Mouse (Mus musculus): ENCODE results near the gene Gatd1.
"Not testable (repeated sequence)": the region's sequence is repeated elsewhere in the genome, so short reads cannot be mapped to it uniquely, and the experiment has no call there.

Gene Gatd1

DNA sequence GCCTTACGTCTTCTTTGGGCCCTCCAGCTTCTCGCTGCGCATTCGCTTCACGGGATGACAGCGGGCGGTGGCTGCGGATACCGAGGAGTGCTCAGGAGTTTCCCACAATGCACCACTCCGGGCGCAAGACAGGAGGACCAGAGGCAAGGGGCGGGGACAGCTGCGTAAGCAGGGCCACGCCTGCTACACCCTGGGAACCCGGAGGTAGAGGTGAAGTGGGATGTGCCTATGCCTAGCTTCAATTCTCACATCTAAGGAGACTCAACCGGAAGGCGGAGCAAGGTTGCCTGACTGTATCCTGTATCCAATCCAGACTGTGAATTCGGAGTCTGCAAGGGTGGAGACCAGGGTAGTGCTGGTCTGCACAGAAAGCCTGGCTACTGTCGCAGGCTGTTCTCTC is 15.4 kb upstream of the Gatd1 start, which contains the start of gene Cend1:
TSS of gene Cend1 (minus strand) at position 182 of the 400 bp plus-strand sequence.
- no peak for DNase-seq (ENCODE audit: low read depth, low spot score)

DNA sequence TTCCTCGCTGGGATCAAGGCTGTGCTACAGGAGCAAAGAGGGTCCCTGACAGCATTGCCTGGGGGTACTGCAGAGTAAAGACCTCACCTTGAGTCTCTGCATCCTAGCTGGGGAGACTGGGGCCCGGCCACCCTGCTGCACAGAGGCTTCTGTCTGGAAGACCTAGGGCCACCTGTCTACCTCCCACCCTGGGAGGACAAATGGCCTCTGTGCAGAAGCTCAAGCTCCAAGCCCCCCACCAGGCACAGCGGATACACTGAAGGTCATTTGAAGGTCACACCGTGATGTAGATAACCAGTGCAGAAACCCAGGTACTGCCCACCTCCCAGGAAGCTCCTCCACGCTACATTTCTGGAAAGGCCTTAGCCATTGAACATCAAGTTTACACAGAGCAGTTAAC is 14.8 kb upstream of the Gatd1 start:
- DNase-seq (ENCODE audit: low read depth, low spot score) = no peak

DNA sequence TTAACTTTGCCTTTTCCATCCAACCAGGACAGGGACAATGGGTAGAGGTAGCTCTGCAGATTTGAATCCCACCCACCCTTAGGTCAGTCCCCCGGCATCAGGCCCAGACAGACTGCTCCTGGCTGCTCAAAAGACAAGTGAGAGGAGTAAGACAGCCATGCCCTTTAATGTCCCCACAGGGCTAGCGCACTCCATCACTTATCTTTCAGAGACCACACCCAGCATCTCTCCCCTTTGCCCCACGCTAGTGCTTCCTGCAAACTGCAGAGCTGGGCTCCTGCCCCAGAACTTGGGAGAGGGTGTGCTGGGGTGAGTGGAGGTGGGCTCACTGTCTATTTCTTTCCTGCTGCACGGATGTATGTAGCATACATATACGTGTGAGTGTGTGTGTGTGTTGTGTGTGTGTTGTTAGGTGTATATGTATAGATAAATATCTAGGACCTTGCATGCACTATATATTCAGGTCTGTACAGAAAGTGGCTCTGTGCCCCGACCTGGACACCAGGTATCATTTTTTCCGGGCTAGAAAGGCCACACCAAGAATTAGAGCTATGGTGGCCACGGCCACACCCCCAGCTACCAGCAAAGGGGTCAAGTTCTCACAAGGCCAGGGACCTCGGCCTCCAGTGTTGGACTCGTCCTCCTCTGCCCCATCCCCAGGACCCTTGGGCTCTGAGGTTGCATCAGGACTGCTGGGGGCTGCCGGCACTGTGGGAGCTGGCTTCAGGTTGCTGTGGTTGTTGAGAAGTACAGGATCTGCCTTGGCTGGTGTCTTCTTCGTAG is 13.2 kb upstream of the Gatd1 start:
- DNase-seq (ENCODE audit: low read depth, low spot score) = no peak

DNA sequence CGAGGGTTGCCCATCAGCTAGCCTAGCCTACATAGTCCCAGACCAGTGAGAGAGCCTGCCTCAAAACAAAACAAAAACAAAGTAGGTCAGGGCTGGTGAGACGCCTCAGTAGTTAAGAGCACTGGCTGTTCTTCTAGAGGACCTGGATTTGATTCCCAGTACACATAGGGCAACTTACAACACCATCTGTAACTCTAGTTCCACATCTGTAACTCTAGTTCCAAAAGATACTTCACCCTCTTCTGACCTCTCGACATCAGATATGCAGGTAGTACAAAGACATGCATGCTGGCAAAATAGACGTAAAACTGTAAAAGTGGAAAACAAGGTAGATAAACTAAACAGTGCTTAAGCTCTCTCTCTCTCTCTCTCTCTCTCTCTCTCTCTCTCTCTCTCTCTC is 9.9 kb upstream of the Gatd1 start:
- no peak for DNase-seq (ENCODE audit: low read depth, low spot score)

DNA sequence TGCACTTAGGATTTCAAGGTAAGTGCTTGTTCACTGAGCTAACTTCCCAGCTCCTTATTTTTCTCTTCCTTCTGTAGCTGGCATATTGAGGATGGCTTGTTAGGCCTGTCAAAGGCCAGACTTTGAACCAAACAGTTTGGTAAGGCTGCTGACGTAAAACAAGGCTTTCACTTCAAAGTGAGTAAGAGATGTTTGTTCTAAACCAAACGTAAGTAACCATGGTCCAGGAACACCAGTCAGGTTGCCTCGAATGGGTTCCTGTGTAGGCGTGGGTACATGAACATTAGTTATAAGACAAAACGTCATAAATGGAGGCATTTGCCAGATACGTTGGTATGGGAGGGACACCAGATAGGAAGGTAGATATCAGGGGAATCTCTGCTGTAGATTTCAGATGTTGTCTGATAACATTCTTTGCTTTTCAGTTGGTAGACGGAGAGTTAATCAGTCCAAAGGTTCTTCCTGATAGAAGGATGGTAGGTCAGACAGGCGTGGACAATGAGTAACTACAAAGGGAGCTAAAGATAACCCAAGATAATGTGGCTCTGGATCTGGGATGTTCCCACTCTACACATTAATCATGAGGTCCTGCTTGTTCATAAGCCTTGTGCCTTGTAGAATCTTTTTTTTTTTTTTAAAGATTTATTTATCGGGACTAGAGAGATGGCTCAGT is 6.2 kb upstream of the Gatd1 start:
- no peak for DNase-seq (ENCODE audit: low read depth, low spot score)

DNA sequence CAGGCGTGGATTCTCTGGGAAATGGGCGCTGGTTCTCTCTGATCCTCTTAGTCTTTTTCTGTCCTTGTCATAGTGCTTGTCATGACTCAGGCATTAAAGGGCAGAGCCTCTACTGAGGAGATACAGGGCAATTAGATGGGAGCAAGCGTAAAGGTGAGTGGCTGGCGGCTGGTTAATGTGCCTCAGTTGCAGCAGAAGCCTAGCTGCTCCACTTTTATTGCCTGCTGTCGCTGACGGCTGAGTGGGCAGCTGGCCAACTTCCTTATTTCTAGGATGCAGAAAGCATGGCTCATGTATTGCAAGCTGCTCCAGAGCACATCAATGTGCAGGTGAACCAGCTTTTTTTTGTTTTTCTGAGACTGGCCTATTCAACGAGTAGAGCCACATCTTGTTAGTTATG is 5.0 kb upstream of the Gatd1 start:
- peak; percentile 45 for DNase-seq (ENCODE audit: low read depth, low spot score)

DNA sequence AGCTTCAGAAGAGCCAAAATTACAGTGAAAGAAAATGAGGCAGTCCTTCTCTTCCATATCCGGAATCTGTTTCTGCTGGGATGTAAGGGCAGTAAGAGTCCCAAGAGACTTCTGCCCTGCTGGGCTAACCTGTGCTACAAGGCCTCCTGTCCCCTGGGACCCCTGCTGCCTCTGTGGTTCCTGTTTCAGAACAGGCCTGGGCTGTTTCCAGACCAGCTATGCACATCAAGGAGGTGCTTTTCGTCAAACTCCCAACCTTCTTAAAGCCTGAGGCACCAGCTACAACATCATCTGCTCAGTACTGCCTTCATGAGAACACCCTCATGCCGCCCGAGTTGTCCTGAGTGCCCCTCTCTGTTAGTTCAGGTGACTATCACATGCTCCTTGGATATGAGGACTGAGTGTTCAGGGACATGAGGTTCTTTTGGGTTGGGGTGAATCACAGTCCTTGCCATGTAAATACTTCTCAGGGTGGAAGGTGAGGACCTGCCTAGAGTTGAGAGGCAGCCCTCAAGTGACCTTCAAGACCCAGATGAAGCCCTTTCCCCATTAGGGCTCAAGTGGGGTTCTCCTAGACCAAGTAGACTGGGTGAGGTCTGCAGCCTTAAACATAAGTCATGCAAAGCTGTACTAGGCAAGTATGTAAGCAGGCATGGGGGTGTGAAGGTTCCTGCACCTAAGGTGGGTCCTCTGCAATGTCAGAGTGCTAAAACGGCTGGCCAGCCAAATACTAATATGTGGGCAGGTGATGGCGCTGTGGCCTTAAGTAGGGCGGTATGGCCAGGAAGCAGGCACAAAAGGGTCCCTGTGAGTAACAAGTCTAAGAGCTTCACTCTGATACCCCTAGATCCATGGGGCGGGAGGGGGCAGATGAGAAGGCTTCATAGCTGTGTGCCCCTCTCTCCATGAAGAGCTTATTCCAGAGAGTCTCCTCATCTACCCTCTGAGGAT is 4.1 kb upstream of the Gatd1 start:
- peak; percentile 49 for DNase-seq (ENCODE audit: low read depth, low spot score)

DNA sequence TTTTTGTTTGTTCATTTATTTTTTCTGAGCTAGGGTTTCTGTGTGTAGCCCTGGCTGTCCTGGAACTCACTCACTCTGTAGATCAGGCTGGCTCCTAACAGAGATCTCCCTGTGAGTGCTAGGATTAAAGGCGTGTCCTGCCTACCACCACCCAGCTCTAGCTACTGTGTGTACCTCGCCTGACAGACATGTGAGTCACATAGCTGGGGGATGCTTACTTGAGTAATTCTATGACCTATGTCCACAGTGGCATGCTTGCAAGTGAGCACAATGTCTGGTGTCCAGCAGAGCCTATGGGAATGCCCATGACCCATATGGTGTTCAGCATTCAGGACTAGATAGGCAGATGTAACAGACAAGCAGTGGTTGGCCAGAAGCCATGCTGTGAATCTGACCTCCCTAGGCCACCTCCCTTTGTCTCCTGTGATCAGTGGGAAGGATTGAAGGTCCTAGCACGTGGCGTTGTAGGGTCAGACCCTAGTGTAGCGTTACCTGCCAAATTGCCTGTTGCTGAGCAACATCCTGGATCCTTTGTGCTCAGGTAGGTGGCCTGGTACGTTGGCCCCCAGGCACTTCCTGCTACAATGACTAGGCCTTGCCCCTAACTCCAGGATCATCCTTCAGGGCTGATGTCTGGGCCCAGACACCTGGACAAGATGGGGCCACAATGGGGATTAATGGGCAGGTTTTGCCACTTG is 2.4 kb upstream of the Gatd1 start:
- no peak for DNase-seq (ENCODE audit: low read depth, low spot score)

DNA sequence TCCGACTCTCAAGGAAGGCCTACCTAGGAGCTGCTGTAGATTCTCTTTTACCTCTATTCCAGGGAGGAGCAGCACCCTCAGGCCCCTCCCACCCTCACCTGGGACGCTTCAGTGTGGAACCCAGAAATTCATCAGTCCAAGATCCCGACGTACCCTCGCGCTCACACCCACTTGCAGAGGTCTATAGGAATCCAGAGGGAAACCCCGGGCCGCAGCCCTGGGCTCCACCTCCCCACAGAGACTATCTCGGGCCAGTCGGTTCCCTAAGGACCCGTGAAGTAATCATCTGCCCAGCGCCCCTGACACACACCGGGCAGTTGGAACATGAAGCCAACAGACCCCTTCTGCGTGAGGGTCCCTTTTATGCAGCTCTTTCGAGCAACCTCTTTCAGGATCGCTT is 605 bp downstream of the Gatd1 start:
- no peak for DNase-seq (ENCODE audit: low read depth, low spot score)

DNA sequence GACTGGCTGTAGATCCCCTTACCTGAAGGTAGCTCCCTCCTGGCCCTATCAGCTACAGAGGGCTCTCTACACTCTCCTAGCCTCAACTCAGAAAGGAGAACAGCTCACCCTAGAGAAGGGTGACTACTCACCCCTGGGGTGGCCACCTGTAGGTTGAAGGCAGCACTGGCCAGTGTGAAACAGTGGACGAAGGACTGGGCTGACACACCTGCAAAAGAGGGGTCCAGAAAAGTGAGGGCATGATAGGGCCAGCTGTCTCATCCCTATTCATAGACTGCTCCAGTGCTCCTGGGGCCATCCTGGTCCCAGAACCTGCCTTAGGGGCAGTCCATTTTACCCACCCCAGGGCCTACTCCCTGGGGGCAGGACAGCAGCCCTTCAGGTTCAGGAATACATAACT is 2.3 kb downstream of the Gatd1 start:
- no peak for DNase-seq (ENCODE audit: low read depth, low spot score)

DNA sequence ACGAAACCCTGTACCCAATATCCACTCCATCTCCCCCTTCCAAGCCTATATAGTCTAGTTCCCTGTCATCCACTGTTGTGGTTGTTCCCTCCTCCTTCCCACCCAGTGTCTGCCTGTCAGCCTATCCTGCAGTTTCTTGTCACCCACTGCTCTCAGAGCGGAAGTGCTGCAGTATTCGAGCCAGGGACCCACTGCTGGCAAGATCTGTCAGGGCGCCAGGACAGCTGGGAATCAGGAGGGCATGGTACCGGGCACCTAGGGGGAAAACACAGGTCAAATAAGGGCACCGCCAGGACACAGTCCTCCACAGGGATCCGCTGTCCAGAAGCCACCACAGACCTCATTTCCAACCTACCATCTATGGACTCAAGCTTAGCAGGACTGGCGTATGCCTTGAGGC is 3.3 kb downstream of the Gatd1 start:
- no peak for DNase-seq (ENCODE audit: low read depth, low spot score)

DNA sequence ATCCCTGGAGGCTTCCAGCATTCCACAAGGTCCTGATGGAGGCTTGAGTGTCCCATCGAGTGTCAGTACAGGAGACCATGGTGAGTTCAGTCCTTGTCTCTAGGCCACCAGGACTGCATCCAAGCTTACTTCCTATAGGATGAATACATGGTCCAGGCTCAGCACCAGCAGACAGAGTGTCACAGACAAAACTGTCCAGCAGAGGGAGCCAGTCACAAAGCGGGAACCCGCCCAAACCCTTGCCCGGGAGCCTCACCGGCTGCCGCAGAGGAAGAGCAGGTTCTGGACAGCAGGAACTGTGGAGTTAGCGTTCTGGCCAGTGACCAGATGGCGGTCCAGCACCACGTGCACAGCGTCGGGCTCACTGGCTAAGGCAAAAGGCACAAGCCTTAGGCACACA is 5.1 kb downstream of the Gatd1 start:
- DNase-seq (ENCODE audit: low read depth, low spot score) = peak; percentile 78

DNA sequence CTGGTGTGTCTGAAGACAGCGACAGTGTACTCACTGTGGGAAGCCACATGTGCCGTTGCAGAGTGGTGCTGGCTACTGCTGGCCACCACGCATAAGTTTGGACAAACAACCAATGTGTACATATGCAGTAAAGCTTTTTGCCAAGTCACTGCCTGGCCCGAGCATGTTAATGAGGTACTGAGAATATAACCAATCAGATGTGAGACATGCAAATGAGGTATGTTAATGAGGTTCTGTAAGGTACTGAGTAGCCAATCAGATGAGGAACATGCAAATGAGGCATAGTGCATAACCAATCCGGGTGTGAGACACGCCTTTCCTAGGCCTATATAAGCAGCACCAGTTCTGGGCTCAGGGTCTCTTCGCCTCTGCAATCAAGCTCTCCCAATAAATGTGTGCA is 6.3 kb downstream of the Gatd1 start:
- DNase-seq (ENCODE audit: low read depth, low spot score) = not testable (repeated sequence)

DNA sequence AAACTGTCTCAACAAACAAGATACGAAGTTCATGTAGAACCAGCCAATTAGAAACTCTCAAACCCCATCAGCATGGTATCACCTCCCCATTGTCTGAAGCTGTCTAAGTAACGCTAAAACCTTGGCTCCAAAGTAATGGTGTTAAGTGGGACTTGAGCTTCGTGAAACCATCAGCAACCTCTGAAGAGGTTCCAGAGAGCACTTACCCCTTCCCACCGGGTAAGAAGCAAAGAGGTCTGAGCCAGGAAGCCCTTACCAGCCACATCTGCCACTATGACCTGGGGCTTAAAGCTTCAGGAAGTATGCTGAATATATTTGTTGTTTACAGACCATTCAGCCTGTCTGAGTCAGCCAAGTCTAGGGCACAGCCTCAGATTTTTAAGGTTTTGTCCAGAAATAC is 8.5 kb downstream of the Gatd1 start:
- no peak for DNase-seq (ENCODE audit: low read depth, low spot score)

DNA sequence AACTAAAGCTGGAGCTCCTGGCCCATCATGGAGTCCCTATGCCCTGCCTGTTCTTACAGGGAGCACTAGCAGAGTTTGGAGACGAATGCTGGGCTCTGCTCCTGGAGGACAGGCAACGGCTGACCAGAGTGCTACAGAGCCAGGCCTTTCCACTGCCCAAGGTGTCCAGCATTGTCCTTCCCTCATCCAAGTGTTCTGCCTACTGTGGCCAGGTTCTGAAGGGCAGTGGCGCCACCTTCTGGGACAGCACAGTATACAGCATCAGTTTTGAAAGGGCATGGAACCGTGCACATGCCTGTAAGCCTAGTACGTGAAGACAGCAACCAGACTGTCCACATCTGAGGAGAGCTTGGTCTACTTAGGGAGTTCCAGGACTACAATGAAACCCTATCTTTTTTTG is 10.6 kb downstream of the Gatd1 start:
- DNase-seq (ENCODE audit: low read depth, low spot score) = peak; percentile 70

DNA sequence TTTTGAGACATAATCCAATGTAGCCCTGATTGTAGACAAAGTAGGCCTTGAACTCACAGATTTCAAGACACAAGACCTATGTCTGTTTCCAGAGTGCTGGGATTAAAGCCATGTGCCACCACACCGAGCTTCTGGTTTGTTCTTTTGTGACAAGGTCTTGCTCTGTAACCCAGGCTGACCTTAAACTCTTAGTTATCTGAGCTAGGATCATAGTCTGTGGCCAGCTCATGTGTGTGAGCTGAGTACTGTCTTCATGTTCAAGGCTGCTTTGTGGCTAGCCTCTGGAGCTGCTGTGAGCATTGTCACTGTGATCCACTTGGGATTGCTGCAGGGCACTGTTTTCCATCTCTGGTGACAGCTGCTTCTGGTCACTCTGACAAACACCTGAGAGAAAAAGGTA is 18.6 kb downstream of the Gatd1 start:
- no peak for DNase-seq (ENCODE audit: low read depth, low spot score)

DNA sequence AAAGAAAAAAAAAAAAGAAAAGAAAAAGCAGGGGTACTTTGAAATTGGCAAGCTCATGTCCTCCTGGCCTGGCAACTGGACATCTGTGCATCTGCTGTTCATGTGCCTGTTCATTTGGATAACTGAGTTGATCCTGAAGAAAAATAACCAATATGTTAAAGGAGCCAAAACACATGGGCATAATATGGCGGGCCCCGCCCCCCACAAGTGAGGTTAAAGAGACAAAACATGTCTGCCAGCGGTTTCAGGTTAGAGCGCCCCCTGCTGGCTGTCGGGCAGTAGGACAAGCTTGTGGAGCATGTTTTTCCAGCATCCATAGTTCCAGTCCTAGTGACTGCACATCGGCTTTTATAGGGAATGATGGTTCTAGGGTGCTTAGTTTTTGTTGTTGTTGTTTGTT is 19.2 kb downstream of the Gatd1 start:
- peak; percentile 78 for DNase-seq (ENCODE audit: low read depth, low spot score)

DNA sequence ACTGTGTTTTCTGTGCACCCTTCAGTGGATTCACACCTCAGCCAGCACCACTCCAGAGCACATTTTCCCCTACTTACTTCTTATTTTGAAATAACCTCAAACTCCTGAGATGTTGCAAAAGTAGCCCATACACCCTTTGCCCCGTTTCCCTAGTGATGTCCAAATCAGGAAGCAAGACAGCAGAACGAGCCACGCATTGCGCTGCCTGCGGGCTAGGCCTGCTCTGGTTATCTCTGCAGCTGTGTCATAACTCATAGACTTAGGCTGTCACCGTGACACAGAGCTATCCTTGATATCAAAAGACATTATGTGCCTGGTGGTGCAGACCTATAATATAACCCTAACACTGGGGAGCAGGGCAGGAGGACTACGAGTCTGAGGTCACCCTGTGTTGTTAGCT is 19.8 kb downstream of the Gatd1 start:
- peak; percentile 50 for DNase-seq (ENCODE audit: low read depth, low spot score)

DNA sequence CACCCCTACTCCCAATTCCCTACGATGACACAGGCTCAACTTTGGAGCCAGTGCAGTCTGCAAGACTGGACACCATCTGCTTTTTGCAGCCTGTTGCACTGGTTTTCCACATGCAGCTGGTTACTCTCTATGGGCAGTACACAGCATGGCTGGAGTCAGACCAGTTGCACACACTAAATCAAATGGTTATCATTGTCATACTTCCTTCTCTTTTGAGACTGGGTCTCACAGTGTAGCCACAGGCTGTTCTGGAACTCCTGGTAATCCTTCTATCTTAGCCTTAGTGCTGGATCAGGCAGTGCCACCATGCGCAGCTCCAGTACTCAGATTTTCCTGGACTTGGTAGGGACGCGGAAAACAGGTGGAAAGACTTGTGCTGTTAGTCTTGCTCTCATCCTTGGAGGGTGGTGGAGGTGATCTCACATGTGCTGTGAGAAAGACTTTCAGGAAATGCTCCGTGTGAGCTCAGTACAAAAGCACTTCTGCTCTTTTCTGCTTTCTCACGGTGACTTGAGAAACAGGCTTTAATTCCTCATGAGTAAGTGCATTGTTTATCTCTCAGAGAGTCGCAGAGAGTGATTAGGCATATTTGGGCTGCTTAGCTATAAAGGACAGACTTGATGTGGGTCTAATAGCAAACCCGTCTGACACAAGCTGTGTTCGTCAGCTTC is 21.2 kb downstream of the Gatd1 start:
- DNase-seq (ENCODE audit: low read depth, low spot score) = peak; percentile 52

DNA sequence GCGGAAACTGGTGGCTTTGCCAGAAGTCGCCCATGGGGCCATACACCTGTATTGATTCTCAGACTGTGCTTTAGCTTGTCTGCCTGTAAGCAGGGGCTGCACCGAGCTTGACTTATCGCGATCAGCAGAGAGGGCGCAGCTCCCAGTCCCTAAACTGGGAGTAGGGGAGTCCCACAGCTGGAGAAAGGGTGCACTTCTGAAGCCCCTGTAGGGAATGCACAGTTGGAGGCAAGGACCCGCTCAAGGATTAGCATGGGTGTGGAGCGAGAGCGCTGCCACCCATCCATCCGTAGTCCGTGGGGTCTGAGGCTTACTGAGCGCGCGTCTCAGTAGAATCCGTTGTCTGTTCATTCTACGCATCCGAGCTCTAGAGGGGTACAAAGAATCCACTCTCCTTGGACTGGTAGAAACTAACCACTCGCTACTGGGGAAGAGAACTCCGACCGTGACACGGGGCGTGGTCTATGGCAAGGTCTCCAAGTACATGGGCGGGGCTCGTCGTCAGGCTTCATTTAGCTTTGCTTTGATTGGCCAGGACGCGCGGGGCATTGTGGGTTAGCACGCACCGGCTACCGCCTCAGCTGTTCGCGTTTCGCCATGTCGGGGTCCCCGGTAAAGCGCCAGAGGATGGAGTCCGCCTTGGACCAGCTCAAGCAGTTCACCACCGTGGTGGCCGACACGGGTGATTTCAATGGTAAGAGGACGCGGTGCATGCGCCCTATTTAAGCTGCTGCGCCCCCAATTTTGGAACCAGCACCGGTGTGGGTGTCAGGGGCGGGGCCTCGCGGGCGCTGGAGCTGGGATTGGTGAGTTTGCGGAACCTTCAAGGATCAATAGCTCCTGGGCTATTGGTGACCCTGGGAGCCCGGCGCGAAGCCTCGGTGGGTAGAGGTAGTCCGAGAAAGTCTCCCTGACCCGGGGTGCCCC is 22.0 kb downstream of the Gatd1 start, which contains the start of gene Taldo1:
TSS of gene Taldo1 (plus strand) at position 575 of the 927 bp plus-strand sequence.
- DNase-seq (ENCODE audit: low read depth, low spot score) = peak; percentile 98

All from A20 (cell line).